Mouse (Mus musculus): Measurements from ENCODE around the gene Caskin1. TPM values are rescaled to one million over a fixed set of nuclear protein-coding genes. Genes with fewer than 3 reads are reported as not detected.
"Not testable (repeated sequence)": the region's sequence is repeated elsewhere in the genome, so short reads cannot be mapped to it uniquely, and the experiment has no call there.

Gene Caskin1
- polyA plus RNA-seq, 1 experiment: 122 TPM

- no peak overlapping the region for H3K4me3 ChIP-seq (replicated peaks; ENCODE audit: insufficient read depth, low read depth, low read length)
- TF ChIP-seq CTCF (IDR thresholded peaks at IDR 0.05; ENCODE audit: borderline replicate concordance, insufficient read depth, low read depth, low read length) (no peak), POLR2A (IDR thresholded peaks at IDR 0.05; ENCODE audit: borderline replicate concordance, insufficient read depth, low read length) (no peak)
- DNase-seq: no peak
- no peaks in the 10 kb centered on the region for H3K4me1 ChIP-seq (ENCODE audit: control insufficient read depth, insufficient read depth, low read length)
- no peaks in the 10 kb centered on the region for H3K27me3 ChIP-seq (ENCODE audit: control insufficient read depth, insufficient read depth, low read length)
- no peak overlapping the region for H3K27ac ChIP-seq (ENCODE audit: insufficient read depth, low read length)
- 93% methylated on average over 6 of the region's 6 CpGs for WGBS
Observed at GRCm38 (mm10) chr17:24451220-24451619, 37.2 kb upstream of the Caskin1 start.

- H3K4me1 ChIP-seq (ENCODE audit: control insufficient read depth, insufficient read depth, low read length): no peaks in the 10 kb centered on the region
- no peak overlapping the region for H3K27ac ChIP-seq (ENCODE audit: insufficient read depth, low read length)
- DNase-seq: no peak
- WGBS: 84% methylated on average over 2 of the region's 2 CpGs
- no peaks in the 10 kb centered on the region for H3K27me3 ChIP-seq (ENCODE audit: control insufficient read depth, insufficient read depth, low read length)
- TF ChIP-seq CTCF (IDR thresholded peaks at IDR 0.05; ENCODE audit: borderline replicate concordance, insufficient read depth, low read depth, low read length): no peak
- TF ChIP-seq POLR2A (IDR thresholded peaks at IDR 0.05; ENCODE audit: borderline replicate concordance, insufficient read depth, low read length): no peak
- H3K4me3 ChIP-seq (replicated peaks; ENCODE audit: insufficient read depth, low read depth, low read length): no peak overlapping the region
Observed at GRCm38 (mm10) chr17:24453372-24453771, 35.0 kb upstream of the Caskin1 start.

- Histone ChIP-seq H3K27ac (ENCODE audit: insufficient read depth, low read length) (peak overlapping the region; percentile 71), H3K4me3 (replicated peaks; ENCODE audit: insufficient read depth, low read depth, low read length) (peak overlapping the region; percentile 88), H3K27me3 (ENCODE audit: control insufficient read depth, insufficient read depth, low read length) (no peaks in the 10 kb centered on the region), H3K4me1 (ENCODE audit: control insufficient read depth, insufficient read depth, low read length) (no peaks in the 10 kb centered on the region)
- no peak for DNase-seq
- no peak for TF ChIP-seq POLR2A (IDR thresholded peaks at IDR 0.05; ENCODE audit: borderline replicate concordance, insufficient read depth, low read length)
- TF ChIP-seq CTCF (IDR thresholded peaks at IDR 0.05; ENCODE audit: borderline replicate concordance, insufficient read depth, low read depth, low read length): no peak
- 5% methylated on average over 14 of the region's 14 CpGs for WGBS
Observed at GRCm38 (mm10) chr17:24454218-24454755, 34.1 kb upstream of the Caskin1 start.

GRCm38 (mm10) chr17:24454756-24455522 is 33.5 kb upstream of the Caskin1 start:
- under 1% methylated on average over 66 of the region's 67 CpGs for WGBS
- peak overlapping the region; percentile 88 for H3K4me3 ChIP-seq (replicated peaks; ENCODE audit: insufficient read depth, low read depth, low read length)
- peak; percentile 99 for DNase-seq
- H3K4me1 ChIP-seq (ENCODE audit: control insufficient read depth, insufficient read depth, low read length): no peaks in the 10 kb centered on the region
- H3K27ac ChIP-seq (ENCODE audit: insufficient read depth, low read length): peak overlapping the region; percentile 71
- TF ChIP-seq POLR2A (IDR thresholded peaks at IDR 0.05; ENCODE audit: borderline replicate concordance, insufficient read depth, low read length) (peak; percentile 66), CTCF (IDR thresholded peaks at IDR 0.05; ENCODE audit: borderline replicate concordance, insufficient read depth, low read depth, low read length) (no peak)
- H3K27me3 ChIP-seq (ENCODE audit: control insufficient read depth, insufficient read depth, low read length): no peaks in the 10 kb centered on the region

- not testable (repeated sequence) for H3K4me3 ChIP-seq (replicated peaks; ENCODE audit: insufficient read depth, low read depth, low read length); DNase-seq; H3K27ac ChIP-seq (ENCODE audit: insufficient read depth, low read length); H3K27me3 ChIP-seq (ENCODE audit: control insufficient read depth, insufficient read depth, low read length); H3K4me1 ChIP-seq (ENCODE audit: control insufficient read depth, insufficient read depth, low read length)
- WGBS: 49% methylated on average over 10 of the region's 10 CpGs
Observed at GRCm38 (mm10) chr17:24455523-24456206, 32.7 kb upstream of the Caskin1 start.

GRCm38 (mm10) chr17:24461580-24461979 is 26.8 kb upstream of the Caskin1 start:
- Histone ChIP-seq H3K4me1 (ENCODE audit: control insufficient read depth, insufficient read depth, low read length) (no peaks in the 10 kb centered on the region), H3K27me3 (ENCODE audit: control insufficient read depth, insufficient read depth, low read length) (no peaks in the 10 kb centered on the region), H3K27ac (ENCODE audit: insufficient read depth, low read length) (no peak overlapping the region), H3K4me3 (replicated peaks; ENCODE audit: insufficient read depth, low read depth, low read length) (no peak overlapping the region)
- TF ChIP-seq CTCF (IDR thresholded peaks at IDR 0.05; ENCODE audit: borderline replicate concordance, insufficient read depth, low read depth, low read length): peak; percentile 33; the same call in 1 of the 2 replicates
- no peak for TF ChIP-seq POLR2A (IDR thresholded peaks at IDR 0.05; ENCODE audit: borderline replicate concordance, insufficient read depth, low read length)
- 54% methylated on average over 2 of the region's 2 CpGs for WGBS
- DNase-seq: no peak

- no peak for DNase-seq
- TF ChIP-seq POLR2A (IDR thresholded peaks at IDR 0.05; ENCODE audit: borderline replicate concordance, insufficient read depth, low read length): no peak
- 82% methylated on average over 1 of the region's 1 CpGs for WGBS
- no peaks in the 10 kb centered on the region for H3K27me3 ChIP-seq (ENCODE audit: control insufficient read depth, insufficient read depth, low read length)
- no peak overlapping the region for H3K27ac ChIP-seq (ENCODE audit: insufficient read depth, low read length)
- H3K4me1 ChIP-seq (ENCODE audit: control insufficient read depth, insufficient read depth, low read length): no peaks in the 10 kb centered on the region
- H3K4me3 ChIP-seq (replicated peaks; ENCODE audit: insufficient read depth, low read depth, low read length): no peak overlapping the region
Observed at GRCm38 (mm10) chr17:24462932-24463331, 25.5 kb upstream of the Caskin1 start.

Measured in cerebellum, adult 2 months (tissue).